Mouse (Mus musculus) myocyte (in vitro differentiated cells): ENCODE data around the gene Hoxd11.

ENCODE experiments used
- MAX ChIP-seq: IDR thresholded peaks from one replicate; pipeline ENCODE4 v1.6.1; 2011; ENCODE audit warnings: low read depth, mild to moderate bottlenecking, control low read depth
- MYOD1 ChIP-seq, 3 experiments: IDR thresholded peaks; one replicate each; pipeline ENCODE4 v1.6.1; 2011; ENCODE audit warnings: control low read depth in 2 of 3, low read depth in 2 of 3, mild to moderate bottlenecking in 2 of 3, moderate library complexity in 1 of 3; ENCODE audit not compliant: insufficient read length in 2 of 3, control insufficient read depth in 1 of 3
- MYOG ChIP-seq, 3 experiments: IDR thresholded peaks; one replicate each; pipeline ENCODE4 v1.6.1; 2011; ENCODE audit warnings: control low read depth in 2 of 3, low read depth in 2 of 3, mild to moderate bottlenecking in 2 of 3; ENCODE audit not compliant: insufficient read length in 2 of 3, control insufficient read depth in 1 of 3, insufficient read depth in 1 of 3
- POLR2A ChIP-seq: IDR thresholded peaks from one replicate; pipeline ENCODE4 v1.6.1; 2011; ENCODE audit warnings: low read depth, mild to moderate bottlenecking, control low read depth, moderate library complexity; ENCODE audit not compliant: insufficient read length
- POLR2AphosphoS2 ChIP-seq: IDR thresholded peaks from one replicate; pipeline ENCODE4 v1.6.1; 2011; ENCODE audit warnings: low read depth, control low read depth; ENCODE audit not compliant: insufficient read length
- SRF ChIP-seq: IDR thresholded peaks from one replicate; pipeline ENCODE4 v1.6.1; 2011; ENCODE audit warnings: low read depth; ENCODE audit not compliant: control insufficient read depth, insufficient read length
- TCF12 ChIP-seq: IDR thresholded peaks from one replicate; pipeline ENCODE4 v1.6.1; 2011; ENCODE audit warnings: mild to moderate bottlenecking, control low read depth; ENCODE audit not compliant: poor library complexity, insufficient read depth, severe bottlenecking
- TCF3 ChIP-seq: IDR thresholded peaks from one replicate; pipeline ENCODE4 v1.6.1; 2011; ENCODE audit warnings: low read depth, control low read depth; ENCODE audit not compliant: insufficient read length

GRCm38 (mm10) chr2:74695383-74695782 lies 16.0 kb downstream of the Hoxd11 start:
- TF ChIP-seq MYOG (IDR thresholded peaks at IDR 0.05; ENCODE audit: control insufficient read depth in 1 of 3, insufficient read depth in 1 of 3, insufficient read length in 2 of 3, low read depth in 2 of 3), result no peak
- TF ChIP-seq POLR2A, result no peak
- TF ChIP-seq MAX, result no peak
- no peak for TF ChIP-seq SRF
- no peak for TF ChIP-seq POLR2AphosphoS2
- TF ChIP-seq TCF3, result no peak
- no peak for TF ChIP-seq MYOD1 (IDR thresholded peaks at IDR 0.05; ENCODE audit: control insufficient read depth in 1 of 3, insufficient read length in 2 of 3, low read depth in 2 of 3)
- TF ChIP-seq TCF12, result no peak
